Mouse (Mus musculus) gastrocnemius, postnatal 36 days (tissue): Measurements from ENCODE around the gene Inppl1. TPM values are rescaled to one million over a fixed set of nuclear protein-coding genes. Genes with fewer than 3 reads are reported as not detected.

ENCODE experiments used
- DNase-seq, 2 experiments: peaks; one replicate each; pipeline ENCODE4 v3.0.0; 2022
- intact Hi-C: fragments of 180-260 bp; cut with DNase I; formaldehyde crosslinking; loops from one replicate; pipeline ENCODE4 v1.15.1; 2025
- long read RNA-seq, 2 experiments: library from polyadenylated mRNA; stranded (forward); transcript quantifications; one replicate each; pipeline ENCODE4 v2.0.0; 2021
- total RNA-seq, 2 experiments: library from RNA; stranded (reverse); gene quantifications; 2 replicates each; pipeline ENCODE4 v1.2.3; 2021

The Inppl1 gene
- total RNA-seq: 10 to 100 TPM; 79.2 to 96.2 TPM
- long read RNA-seq, experiment 1, partial matches to known transcripts: 6 of 24 reads
- long read RNA-seq, experiment 1, other reads (novel, unspliced or antisense): 17 of 24 reads
- long read RNA-seq, experiment 2, full-length matches to known transcripts: 1 of 34 reads
- long read RNA-seq, experiment 2, partial matches to known transcripts: 13 of 34 reads
- long read RNA-seq, experiment 2, other reads (novel, unspliced or antisense): 20 of 34 reads

DNA sequence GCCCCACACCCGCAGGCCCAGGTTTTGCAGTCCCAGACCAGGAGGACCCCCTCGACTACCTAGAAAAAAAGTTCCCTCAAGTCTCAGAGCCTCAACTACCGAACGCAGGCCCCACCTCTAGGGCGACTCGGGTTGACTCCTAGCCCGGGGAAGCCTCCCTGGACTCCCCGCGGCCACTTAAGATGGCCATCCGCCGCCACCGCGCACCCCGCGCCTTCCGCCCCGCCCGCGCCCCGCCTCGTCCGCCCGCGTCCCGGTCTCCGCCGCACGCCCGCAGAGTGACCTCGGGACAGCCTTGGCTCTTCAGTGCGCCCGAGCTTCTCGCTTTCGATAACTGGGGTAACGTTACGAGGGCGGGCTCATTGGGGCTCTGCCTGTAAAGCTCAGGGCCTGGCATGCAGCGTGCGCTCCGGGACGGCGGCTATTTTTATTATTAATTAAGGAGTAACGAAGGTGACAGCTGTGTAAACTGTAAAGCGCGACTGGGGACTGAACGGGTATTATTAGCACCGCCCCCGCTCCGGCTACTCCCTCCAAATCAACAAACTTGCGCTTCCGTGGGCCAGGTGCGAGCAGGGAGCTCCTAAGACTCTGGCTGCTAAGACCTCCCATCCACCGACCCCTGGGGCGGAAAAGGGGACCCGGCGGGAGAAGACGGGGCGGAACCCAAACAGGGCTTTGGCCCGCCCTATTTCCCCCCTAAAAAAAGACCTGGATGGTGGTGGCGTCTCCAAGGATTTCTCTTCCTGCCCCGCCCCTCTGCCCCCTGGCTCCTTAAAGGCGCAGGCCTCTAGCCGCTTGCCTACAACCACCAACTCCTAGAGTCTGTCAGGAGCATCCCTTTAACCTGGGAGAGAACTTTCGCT, at the start of gene Inppl1:
Inppl1 (minus strand) TSS at position 624 of the 866 bp plus-strand sequence.
- intact Hi-C loops: loop anchor here (5.0 kb wide), 2 partner anchors 59 to 161 kb away; no protein-coding TSS in a partner anchor
- DNase-seq: peak; percentile 83 to 85

DNA sequence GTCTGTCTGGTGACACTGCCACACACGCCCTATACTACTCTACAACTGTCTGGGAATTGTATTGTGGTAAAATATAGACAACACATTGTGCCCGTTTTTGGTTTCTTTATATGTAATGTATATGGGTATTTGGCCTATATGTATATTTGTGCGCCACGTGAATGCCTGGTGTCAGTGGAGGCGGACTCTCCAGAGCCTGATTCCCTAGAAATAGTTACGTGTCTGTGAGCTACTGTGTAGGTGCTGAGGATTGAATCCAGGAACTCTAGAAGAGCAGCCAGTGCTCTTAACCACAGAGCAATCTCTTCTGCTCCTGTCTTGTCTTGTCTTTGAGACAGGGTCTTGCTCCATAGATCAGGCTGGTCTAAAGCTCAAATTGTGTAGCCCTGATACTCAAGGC, 48.2 kb upstream of the Inppl1 start:
- no peak for DNase-seq
- intact Hi-C loops: no loop called here

DNA sequence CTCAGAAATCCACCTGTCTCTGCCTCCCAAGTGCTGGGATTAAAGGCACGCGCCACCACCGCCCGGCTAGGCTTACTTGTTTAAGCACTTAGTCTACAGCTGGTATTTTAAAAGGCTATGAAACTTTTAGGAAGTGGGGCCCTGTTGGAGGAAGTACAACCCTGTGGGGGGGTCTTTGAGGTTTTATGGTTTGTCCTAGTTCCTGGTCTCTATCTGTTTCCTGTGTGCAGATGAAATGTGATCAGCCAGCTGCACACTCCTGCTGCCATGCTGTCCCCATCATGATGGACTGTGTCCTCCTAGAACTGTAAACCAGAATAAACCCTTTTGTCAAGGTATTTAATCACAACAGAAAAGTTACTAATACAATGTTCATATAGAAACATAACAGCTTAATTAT, 46.1 kb upstream of the Inppl1 start:
- intact Hi-C loops: no loop called here
- no peak for DNase-seq

DNA sequence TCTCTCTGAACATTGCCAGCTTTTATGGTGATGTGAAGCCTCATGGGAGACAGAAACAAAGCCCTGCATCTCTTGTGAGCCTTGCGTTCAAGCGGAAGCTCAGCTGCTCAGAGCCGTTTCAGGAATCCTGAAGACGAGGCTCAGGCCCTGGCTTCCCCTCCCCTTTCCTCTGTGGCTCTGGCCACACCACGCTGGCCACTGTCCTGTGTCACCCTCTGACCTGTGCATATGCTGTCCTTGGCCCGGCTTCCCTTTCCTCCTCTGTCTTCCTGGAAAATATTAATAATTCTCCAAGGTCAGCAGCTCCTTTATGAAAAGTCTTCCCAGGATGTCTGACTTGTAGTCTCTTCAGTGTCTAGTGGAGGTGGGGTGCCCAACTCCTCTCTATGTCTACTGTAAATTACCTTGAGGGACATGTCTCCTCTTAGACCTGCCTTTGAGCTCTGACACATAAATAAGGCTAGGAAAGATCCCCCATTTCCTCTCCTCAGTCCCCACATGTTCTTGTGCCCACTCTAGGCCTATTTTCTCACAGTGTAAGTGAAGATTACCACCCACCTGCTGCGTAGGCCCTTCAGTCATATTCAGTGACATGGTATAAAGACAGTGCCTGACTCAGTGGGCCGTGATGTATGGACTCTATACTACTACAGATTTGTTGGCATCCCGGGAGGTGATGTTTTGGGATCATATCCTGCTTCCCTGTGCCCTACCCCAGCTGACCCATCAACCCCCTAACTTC, 44.6 kb upstream of the Inppl1 start:
- no peak for DNase-seq
- intact Hi-C loops: no loop called here

DNA sequence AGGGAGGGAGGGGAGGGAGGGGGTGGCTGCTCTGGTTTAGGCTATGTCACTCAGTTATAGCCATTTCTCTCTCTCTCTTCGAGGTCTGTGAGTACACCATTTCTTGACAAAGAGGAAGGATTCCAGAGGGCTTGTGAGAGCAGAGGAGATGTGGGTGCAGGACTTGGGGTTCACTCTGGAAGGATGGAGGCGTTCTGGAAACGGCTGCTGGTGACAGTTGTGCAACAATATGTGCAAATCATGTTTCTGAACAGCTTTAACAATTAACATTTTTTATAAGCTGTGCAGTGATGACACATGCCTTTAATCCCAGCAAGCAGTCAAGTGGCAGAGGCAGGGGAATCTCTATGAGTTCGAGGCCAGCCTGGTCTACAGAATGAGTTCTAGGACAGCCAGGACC, 42.8 kb upstream of the Inppl1 start:
- intact Hi-C loops: no loop called here
- DNase-seq: no peak

DNA sequence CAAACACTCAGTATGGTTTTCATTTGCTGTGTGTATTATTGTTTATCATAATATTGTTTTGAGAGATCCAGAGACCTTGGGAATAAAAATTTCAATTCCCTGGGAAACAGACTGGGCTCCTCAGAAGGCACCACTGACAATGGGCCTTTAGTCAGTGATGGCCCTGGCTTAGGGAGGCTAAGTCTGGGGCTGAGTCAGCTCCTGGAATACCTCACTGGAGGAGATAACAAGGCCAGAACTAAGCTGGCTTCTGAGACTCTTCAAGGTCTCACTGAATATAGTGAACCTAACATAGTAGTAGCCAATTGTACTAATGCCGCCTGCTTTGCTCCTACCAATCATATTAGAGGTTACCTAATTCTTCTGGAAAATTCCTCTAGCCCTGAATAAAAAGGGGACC, 37.9 kb upstream of the Inppl1 start:
- DNase-seq: no peak
- intact Hi-C loops: no loop called here

DNA sequence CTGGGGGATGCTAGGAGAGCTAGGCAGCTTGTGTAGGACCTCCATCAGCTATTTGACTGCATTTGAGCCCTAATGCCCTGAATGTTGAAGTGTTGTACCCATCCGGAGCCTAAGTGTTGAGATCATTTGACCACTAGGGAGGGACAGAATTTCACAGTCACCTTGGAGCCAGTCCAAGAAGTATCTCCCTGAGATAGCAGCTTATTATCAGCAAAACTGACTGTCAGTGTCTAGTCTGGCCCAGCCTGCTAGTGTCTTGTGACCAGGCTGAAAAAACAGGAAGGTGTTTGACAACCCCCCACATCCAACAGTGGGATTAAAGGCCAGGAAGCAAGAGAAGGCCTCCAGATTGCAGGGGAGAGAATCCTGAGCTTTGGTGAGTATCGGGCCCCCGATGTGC, 33.3 kb upstream of the Inppl1 start:
- intact Hi-C loops: no loop called here
- no peak for DNase-seq

DNA sequence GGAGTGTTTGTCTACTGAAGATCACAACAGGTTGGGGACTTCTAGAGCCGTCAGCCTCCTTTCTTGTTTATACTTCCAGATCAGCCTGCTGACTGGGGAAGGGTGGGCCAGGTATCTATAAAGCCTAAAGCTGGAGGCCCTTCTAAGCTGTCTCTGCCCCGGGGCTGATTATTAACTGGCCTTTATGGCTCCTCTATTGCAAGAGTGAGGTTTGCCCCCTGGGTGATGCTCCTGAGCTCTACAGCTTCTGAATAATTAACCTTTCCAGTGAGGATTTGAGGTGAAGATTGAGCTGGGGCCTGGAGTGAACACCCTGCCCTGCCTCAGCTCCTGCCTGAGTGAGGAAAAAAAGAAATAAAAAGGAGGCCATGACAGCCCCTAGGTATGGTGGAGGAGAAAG, 32.6 kb upstream of the Inppl1 start, which contains the start of gene Folr1:
Folr1 (minus strand) TSS at position 160 of the 400 bp plus-strand sequence.
- intact Hi-C loops: no loop called here
- no peak for DNase-seq

DNA sequence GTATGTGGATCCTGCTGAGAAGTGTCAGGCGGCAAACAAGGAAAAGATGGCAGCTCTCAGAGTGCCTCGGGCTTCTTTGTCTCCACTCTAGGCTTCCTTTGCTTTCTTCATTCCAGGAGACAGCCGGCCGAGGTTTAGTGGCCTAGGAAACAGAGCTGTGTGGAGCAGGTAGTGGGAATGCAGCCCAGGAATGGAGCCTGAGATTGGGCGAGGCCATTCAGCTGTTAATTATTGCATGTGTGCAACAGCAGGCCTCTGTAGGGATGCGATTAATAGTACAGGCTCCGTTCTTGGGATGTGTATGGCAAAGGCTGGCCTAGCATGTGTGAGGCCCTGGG, 31.1 kb upstream of the Inppl1 start:
- intact Hi-C loops: no loop called here
- no peak for DNase-seq

DNA sequence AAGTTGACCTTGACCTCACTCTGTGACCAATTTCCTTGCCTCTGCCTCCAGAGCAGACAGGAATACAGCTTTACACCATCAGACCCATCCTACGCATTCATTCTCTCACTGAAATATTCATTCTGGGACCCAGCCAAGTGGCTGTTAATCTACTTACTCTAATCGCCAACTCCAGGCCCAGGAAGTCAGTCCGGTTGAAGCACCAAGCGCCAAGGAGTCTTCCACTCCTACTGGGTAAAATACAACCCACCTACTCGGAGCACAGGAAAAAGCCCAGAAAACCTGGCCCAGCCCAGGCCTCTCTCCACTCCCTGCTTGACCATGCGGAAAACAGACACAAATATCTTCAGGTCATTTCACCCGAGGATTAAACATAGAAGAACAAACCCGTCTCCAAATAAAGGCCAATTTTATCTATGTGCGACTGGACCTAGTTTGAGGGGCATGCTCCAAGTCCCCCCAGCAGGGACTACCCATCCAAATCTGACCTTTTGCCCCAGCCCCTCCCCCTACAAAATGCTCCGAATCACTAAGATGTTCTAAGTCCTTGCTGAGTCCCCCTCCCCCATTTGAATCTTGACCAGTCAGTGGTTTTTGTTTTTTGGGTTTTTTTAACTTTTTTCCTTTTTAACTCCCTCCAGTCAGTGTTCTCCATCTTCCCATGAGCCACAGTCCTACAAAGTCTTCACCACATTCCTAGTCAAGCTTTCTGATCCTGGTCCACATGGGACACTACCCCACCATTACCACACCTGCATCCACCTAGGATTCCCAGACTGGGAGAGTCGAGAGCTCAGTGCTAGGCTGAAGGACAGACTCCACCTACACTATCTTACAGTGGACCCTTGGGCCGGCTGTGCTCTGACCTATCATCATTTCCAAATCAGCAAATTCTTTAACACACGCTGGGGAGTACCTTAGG, 30.5 kb upstream of the Inppl1 start:
- intact Hi-C loops: no loop called here

DNA sequence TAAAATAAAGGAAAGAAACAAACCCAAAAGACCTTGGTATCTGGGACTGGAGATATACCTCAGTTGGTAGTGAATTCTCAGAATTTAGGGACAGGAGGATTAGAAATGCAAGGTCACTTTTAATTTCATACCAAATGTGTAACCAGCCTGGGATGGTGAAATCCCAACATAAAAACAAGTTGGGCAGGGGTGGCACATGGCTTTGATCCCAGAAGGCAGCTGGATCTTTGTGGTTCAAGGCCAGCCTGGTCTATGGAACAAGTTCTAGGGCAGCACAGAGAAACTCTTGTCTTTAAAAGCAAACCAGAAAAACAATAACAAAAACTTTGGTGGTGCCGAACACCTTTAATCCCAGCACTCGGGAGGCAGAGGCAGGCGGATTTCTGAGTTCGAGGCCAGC, 29.5 kb upstream of the Inppl1 start:
- intact Hi-C loops: no loop called here
- DNase-seq: no peak

More for the DNA sequence above, 30.5 kb upstream of the Inppl1 start:
- DNase-seq: peak in 1 of 2 experiments; percentile 6

DNA sequence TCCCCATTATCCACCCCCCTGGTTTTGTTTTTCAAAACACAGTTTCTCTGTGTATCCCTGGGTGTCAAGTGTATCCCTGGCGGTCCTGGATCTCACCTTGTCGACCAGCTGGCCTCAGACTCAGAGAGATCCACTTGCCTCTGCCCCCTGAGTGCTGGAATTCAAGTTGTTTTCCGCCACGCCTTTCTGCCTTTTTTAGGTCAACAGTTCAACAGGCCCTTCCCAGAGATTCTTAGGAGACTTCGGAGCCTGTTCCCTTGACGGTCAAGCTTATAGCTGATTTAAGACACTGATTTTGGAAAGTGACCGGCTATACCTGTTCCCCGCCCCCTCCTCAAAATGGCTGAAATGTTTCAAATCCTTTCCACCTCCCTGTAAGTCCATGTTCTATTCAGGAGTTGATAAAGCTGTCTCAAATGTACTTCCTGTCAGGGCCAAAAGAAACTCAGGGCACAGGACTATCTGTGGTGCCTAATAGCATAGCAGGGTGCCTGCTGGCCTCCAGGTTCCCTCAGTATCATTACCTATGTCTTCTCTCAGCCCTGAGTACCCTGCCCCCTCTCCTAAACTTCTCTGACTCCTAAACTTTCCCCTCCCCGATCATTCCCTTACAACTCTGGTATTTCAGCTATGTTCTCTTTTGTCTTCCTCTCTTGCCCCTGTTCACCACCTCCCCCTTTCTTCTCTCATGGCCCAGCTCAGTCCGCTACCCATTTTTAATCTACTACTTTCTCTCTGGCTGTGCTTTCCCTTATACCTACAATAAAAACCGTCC, 28.6 kb upstream of the Inppl1 start:
- intact Hi-C loops: no loop called here
- no peak for DNase-seq

DNA sequence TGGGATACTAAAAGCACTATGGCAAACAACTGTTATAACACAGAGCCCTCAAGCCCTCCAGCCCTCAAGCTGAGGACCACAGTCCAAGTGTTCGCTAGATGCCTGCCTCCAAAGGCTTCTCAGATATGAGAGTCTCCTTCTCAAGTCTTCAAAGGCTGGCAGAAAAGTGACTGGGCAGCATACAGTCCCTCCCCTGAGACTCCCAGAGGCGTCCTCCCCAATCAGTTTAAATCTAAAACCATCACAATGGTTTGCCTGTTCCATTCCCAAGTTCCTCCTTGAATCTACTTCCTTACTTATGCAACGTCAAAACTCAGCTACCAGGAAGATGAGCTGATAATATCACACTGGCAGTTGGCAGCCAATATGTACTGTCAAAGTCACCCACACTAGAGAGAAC, 25.4 kb upstream of the Inppl1 start, which contains the start of gene Anapc15:
Anapc15 (plus strand) TSS at position 301 of the 400 bp plus-strand sequence.
- no peak for DNase-seq
- intact Hi-C loops: no loop called here

DNA sequence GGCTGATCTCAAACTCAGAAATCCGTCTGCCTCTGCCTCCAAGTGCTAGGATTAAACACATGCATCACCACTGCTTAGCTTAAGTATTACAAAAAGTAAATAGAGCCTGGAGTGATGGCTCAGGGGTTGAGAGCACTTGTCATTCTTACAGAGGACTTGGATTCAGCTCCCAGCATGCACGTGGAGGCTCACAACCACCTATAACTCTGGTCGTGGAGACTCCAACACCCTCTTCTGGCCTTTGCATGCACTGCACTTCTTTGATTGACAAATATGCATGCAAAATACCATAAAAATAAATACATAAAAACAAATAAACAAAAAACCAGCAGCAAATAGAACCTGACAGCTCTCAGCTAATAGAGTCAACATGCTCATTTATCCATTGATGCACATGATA, 24.3 kb upstream of the Inppl1 start:
- intact Hi-C loops: no loop called here
- DNase-seq: no peak

DNA sequence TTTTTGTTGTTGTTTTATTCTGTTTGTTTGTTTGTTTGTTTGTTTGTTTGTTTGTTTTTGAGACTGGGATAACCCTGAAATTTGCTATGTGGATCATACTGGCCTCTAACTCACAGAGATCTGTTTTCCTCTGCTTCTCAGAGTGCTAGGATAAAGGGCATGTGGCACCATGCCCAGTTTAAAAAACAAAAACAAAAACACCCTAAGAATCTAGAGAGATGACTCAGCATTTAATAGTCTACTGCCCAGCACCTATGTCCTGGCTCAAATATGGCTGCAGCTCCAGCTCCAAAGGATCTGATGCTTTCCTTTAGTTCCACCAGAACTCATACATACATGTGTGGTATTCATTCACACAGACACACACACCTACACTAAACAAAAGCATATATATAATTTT, 22.9 kb upstream of the Inppl1 start:
- no peak for DNase-seq
- intact Hi-C loops: no loop called here

DNA sequence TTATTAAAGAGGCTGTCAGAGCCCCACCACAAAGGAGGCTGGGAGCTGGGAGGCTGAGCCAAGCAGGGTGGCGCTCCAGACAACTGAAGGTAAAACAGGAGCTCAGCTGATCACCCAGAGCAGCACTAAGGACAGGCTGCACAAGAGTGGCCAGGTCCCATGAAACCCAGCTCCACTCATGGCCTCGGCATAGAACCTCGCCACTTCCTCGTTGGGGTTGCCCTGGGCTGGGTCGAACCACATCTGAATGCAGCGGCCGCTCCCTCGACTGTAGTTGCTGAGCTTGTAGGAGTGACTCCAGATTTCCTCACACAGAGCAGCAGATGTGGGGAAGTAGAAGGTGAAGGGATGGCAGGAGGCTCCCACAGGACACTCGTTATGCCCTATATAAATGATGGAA, 20.3 kb upstream of the Inppl1 start:
- no peak for DNase-seq
- intact Hi-C loops: no loop called here

DNA sequence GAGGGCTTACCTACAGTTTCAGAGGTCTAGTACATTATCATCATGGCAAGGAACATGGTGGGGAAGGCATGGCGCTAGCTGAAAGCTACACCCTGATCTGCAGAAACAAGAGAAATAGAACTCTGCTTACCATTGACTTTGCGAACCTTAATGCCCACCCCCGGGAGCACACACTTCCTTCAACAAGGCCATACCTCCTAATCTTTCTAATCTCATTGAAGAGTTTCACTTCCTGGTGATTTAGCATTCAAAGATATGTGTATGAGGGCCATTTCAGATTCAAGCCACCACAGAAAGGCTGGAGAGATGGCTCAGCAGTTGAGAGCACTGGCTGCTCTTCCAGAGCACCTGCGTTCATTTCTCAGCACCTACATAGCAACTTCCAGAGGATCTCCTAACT, 19.1 kb upstream of the Inppl1 start, which contains the start of gene Folr2:
Folr2 (minus strand) TSS at position 101 of the 400 bp plus-strand sequence.
- intact Hi-C loops: no loop called here
- no peak for DNase-seq

DNA sequence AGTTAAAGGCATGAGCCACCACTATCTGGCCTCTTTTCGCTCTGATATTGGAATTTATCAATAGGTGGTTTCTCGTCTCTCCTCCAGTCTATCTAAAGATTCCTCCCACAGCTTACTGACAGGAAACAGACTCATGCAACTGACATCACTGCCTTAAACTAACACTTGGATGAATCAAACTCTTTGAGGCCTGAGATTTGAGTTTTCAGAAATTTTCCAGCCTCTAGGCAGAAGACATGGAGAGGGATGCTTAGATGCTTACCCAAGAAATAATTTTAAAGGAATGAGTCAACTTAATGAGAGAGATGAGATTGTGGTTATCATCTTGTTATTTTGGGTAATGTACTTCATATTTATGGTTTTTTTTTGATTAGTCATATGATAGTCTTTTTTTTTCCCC, 15.8 kb upstream of the Inppl1 start:
- intact Hi-C loops: no loop called here
- DNase-seq: no peak

DNA sequence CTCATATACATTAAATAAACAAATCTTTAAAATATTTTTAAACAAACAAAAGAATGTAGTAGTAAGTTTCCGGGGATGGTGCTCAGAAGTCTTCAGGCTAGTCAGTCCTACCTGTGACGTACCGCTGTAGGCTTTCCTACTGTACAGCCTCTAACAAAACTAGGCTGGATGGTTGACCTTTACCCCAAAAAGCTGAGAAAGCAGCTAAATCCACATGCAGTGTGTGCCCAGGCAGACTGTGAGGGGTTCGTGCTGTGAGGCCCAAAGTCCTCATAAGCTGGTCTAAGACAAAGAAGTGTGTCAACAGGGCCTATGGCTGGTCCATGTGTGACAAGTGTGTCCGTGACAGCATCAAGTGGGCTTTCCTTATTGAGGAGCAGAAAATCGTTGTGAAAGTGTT, 14.8 kb upstream of the Inppl1 start:
- intact Hi-C loops: no loop called here
- no peak for DNase-seq
